Mouse (Mus musculus): ENCODE measurements around the gene Myh9. TPM values are rescaled to one million over a fixed set of nuclear protein-coding genes. Genes with fewer than 3 reads are reported as not detected.
"Not testable (repeated sequence)": the region's sequence is repeated elsewhere in the genome, so short reads cannot be mapped to it uniquely, and the experiment has no call there.

Gene Myh9
- polyA plus RNA-seq, 2 experiments from 2014 or later: 243 to 280 TPM

GRCm38 (mm10) chr15:77867231-77867968, 25.4 kb upstream of the Myh9 start:
- ATAC-seq: peak; percentile 32

- no peak for ATAC-seq
Observed at GRCm38 (mm10) chr15:77866583-77867220, 24.7 kb upstream of the Myh9 start.

GRCm38 (mm10) chr15:77864063-77864758, 22.2 kb upstream of the Myh9 start:
- no peak for ATAC-seq

GRCm38 (mm10) chr15:77862991-77863972, 21.3 kb upstream of the Myh9 start:
- peak; percentile 40 for ATAC-seq

- no peak for ATAC-seq
Observed at GRCm38 (mm10) chr15:77860081-77860665, 18.2 kb upstream of the Myh9 start.

- peak; percentile 71 for ATAC-seq
Observed at GRCm38 (mm10) chr15:77857662-77858156, 15.7 kb upstream of the Myh9 start.

- ATAC-seq: no peak
Observed at GRCm38 (mm10) chr15:77856541-77856940, 14.6 kb upstream of the Myh9 start.

GRCm38 (mm10) chr15:77855301-77855700, 13.3 kb upstream of the Myh9 start:
- ATAC-seq: no peak

GRCm38 (mm10) chr15:77852001-77852400, 10.0 kb upstream of the Myh9 start:
- no peak for ATAC-seq

- no peak for ATAC-seq
Observed at GRCm38 (mm10) chr15:77851136-77851535, 9.2 kb upstream of the Myh9 start.

- peak; percentile 96 for ATAC-seq
Observed at GRCm38 (mm10) chr15:77849572-77850229, 7.7 kb upstream of the Myh9 start.

- ATAC-seq: no peak
Observed at GRCm38 (mm10) chr15:77849039-77849436, 7.1 kb upstream of the Myh9 start.

- ATAC-seq: no peak
Observed at GRCm38 (mm10) chr15:77848415-77849038, 6.6 kb upstream of the Myh9 start.

- no peak for ATAC-seq
Observed at GRCm38 (mm10) chr15:77847826-77848225, 5.9 kb upstream of the Myh9 start.

GRCm38 (mm10) chr15:77847108-77847507, 5.1 kb upstream of the Myh9 start:
- ATAC-seq: no peak

GRCm38 (mm10) chr15:77845931-77846595, 4.1 kb upstream of the Myh9 start:
- not testable (repeated sequence) for ATAC-seq

- no peak for ATAC-seq
Observed at GRCm38 (mm10) chr15:77844955-77845635, 3.1 kb upstream of the Myh9 start.

- no peak for ATAC-seq
Observed at GRCm38 (mm10) chr15:77844048-77844447, 2.1 kb upstream of the Myh9 start.

GRCm38 (mm10) chr15:77843494-77844041, 1.6 kb upstream of the Myh9 start:
- not testable (repeated sequence) for ATAC-seq
